Mouse (Mus musculus) spleen, adult 18-20 months (tissue): ENCODE data around the gene Ptger3.

Experiments
- DNase-seq, 2 experiments: peaks; one replicate each; pipeline ENCODE4 v3.0.0; 2022; ENCODE audit warnings: mixed read lengths in 2 of 2

Gene Ptger3

DNA sequence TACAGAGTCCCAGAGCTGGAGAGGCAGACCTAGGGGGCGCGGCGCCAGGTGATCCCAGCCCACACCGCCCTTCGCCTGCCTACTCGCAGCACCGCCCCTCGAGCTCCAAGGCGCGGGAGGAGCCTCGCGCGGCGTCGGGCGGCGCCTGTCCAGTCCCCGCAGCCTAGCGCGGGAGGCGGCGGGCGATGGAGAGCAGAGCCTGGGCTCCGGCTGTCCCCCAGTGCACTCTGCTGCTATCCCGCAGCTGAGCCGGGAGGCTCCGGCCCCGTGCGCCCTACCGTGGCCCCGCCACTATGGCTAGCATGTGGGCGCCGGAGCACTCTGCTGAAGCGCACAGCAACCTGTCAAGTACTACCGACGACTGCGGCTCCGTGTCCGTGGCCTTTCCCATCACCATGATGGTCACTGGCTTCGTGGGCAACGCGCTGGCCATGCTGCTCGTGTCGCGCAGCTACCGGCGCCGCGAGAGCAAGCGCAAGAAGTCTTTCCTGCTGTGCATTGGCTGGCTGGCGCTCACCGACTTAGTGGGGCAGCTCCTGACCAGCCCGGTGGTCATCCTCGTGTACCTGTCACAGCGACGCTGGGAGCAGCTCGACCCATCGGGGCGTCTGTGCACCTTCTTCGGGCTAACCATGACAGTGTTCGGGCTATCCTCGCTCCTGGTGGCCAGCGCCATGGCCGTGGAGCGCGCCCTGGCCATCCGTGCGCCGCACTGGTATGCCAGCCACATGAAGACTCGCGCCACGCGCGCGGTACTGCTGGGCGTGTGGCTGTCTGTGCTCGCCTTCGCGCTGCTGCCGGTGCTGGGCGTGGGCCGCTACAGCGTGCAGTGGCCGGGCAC, at the start of gene Ptger3:
Gene Ptger3, plus strand, starts transcription at position 168 of the 841 bp plus-strand sequence.
- DNase-seq = no peak

DNA sequence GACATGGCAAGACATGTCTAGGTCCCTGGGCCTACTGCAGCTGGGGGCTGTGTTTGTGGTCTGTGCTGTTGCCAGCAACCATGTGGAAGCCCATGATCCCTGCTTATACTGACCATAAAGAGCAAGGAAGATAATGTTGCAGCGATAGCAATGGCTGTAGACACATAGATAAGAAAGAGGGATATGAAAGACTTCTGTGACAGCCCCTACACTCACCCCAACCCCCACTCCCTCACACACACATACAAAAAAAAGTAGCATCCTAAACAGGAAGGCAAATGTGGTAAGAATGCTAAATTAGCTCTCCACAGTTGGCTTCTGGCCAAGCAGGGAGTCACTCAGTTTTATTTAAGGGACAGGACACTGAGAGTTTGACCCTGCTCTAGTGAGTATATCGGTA, 48.7 kb upstream of the Ptger3 start:
- DNase-seq = no peak

DNA sequence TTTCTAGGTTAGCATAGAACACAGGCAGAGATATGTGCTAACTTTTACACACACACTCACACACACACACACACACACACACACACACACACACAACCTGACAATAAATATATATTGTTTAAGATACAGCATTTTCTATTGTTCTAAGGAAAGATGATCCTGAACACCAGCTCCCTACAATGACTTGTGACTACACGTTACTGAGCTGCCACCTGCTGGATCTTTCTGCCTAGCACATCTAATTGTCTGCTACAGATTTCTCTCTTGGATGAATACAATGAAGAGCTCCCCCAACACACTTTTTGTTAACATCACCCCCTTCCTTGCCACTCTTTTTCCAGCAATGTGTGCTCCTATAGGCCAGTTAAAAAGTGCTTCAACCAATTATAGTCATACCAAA, 46.3 kb upstream of the Ptger3 start:
- DNase-seq = no peak

DNA sequence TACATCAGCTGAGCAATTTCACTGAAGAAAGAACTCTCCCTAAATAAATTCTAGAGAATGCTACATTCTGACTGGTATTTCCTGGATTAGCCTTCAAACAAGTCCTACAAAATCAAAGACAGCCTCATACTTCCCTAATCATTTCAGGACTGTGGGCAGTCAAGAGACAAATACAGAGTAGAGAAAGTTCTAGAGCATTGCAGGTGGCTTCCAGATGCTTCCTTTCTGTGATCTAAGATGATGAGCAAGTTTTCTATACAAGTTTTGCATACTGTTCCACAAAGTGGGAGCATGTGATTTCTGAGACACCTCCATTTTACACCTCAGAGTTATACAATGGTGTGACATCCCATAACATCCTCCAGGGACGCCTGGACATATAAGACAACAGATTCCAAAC, 42.9 kb upstream of the Ptger3 start:
- DNase-seq = no peak

DNA sequence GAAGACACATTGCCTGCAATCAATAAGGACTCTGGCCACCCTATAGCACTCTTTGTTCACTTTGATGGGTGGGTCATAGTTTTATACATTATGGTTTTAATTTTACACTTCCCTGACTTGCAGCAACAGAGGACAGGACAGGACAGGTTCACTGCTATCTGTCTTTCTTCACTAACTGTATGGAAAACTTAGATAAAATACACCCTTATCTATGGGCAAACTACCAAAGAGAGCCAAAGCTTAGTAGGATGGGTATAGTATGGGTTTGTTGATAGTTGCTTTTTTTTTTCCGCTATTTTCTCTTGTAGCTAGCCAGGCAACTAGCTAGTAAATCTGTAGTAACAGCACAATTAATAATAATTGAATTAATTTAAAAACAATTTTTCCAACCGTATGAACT, 35.1 kb upstream of the Ptger3 start:
- no peak for DNase-seq

DNA sequence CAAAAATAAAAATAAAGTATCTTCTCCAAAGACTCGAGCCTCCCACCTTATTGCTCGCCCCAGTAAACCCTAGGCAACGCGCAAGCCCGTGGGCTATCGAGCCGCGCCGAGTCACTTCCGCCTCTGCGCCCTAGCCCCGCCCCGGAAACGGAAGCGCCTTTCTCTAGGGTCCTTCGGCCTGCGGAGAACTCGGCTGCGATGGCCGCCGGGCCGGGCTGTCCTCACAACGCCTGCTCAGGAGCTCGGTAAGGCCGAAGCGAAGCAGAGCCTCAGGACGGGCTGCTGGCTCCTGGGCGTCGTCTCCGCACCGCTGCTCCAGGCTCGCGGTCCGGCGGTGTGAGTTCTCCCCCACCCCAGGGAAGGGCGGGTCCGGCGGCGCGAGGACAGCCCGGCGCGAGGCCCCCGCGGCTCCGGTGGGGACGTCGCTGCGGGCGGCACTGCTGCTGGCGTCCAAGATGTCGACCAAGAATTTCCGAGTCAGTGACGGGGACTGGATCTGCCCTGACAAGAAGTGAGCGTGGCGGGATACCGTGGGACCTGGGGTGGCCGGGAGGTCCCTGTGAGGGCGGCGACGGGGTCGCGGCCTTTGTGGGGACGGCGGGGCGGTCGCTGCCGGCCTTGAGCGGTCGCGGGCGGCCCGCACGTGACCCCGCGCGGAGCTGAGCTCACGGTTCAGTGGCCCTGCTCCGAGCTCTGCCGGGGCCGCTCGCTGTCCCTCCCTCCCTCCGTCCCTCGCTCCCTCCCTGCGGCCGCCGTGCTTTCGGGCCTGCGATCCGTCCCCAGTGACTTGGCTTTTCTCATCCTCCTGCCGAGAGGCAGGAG, 32.5 kb upstream of the Ptger3 start, which contains the start of gene Zranb2:
Gene Zranb2, plus strand, starts transcription at position 197 of the 822 bp plus-strand sequence.
- peak; percentile 81 to 92 for DNase-seq

DNA sequence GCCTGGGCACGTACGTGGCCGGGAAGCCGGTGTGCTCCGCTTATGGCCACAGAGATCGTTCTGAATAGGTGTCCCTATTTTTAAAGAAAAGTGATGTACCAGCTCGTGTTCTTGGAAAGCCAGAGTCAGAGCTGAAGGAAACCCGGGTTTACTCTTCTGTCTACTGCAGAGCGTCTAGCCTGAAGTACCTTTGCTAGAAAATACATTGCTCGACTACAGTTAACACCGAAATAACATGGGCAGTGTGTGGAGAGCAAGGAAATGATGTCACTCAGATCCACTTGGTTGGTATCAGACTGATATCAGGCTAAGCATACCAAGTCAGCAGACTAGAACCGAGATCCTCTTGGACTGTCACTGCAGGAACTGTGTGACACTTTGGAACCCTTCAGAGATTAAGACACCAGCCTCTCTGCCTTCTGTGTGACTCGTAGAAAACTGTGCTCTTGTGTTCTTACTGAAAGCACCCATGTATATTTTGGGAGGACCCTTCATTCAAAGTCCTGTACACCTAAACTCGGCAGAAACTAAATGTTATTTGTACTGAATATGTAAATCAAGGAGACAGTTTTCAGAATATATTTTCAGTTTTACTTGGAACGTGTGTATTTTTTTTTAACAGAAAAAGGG, 31.8 kb upstream of the Ptger3 start:
- no peak for DNase-seq

DNA sequence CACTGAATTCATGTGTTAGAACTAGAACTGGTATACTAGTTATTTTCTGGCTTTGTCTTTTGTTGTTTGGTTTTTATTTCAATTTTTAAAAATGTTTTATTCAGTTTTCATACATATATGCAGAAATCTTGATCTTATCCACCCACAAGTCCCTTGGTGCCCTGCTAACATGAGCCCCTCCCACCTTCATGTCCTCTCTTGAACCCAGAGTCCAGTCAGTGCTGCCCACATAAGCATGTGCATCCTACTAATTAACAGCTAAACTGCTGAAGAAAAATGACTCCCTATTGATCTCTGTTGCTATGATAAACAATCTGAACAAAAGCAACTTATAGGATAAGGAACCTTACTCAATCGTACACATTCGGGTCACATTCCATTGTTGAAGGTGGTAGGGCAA, 17.4 kb upstream of the Ptger3 start:
- DNase-seq = no peak

DNA sequence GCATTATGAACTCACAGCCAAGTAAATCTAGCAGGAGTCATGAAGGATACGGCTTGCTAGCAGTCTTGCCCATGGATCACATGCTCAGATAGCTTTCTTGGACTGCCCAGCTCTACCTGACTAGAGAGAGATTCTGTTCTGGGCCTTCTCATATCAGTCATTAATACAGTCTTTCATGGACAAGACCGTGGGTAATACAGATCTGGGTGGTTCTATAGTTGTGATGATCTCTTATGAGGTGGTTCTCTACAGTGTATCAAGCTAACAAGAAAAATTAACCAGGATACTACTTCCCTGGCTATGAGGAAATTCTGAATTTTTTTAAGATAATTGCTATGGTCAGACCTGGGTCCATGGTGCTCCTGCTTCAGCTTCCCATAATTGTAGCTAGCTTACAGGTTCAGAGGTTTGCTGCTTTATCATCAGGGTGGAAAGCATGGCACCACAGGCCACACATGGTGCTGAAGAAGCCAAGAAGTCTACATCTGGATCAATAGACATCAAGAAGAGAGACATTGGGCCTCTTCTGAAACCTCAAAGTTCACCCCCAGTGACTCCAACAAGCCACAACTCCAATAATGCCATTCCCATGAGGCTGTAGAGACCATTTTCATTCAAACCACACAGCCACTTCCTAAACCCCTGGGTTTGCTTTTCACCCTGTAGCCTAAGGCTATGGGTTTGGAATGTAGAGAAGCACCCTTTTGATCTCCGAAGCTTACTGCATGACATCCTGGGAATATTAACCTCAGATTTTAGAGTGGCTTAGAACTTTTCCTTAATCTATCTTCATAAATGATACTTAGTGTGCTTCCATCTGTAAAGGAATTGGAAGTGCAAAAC, 16.7 kb upstream of the Ptger3 start:
- no peak for DNase-seq

DNA sequence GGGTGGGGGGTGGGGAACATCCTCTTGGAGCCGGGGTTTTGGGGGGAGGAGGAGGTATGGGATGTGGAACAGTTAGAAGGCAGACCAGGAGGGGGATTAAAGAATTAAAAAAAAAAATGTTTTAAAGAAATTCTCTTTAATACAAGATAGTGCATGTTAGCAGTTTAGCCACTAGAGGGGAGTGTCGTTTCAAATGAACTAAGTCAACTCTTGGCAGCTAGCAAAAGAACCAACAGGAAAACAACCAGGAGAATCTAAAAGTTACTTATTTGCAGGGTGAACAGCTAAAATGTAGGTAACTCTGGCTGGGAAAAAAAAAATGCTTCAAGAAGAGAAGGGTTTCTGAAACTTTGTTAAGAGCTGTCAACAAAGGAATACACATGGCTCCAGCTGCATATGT, 1.5 kb upstream of the Ptger3 start:
- no peak for DNase-seq

DNA sequence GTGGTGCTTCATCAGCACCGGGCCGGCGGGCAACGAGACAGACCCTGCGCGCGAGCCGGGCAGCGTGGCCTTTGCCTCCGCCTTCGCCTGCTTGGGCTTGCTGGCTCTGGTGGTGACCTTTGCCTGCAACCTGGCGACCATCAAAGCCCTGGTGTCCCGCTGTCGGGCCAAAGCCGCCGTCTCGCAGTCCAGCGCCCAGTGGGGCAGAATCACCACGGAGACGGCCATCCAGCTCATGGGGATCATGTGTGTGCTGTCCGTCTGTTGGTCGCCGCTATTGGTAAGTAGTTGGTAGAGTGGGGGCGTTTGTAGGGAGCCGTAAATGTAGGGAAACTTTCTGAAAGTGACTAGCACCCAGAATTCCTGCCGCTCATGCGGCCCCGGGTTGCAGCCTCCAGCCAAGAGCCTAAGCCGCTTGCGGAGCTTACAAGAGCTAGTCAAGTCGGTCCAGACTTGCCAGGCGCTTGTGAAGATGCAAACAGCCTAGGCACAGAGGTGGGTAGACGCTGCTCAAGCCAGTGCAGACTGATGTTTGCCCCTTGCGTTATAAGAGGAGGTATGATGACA, 957 bp downstream of the Ptger3 start:
- no peak for DNase-seq

DNA sequence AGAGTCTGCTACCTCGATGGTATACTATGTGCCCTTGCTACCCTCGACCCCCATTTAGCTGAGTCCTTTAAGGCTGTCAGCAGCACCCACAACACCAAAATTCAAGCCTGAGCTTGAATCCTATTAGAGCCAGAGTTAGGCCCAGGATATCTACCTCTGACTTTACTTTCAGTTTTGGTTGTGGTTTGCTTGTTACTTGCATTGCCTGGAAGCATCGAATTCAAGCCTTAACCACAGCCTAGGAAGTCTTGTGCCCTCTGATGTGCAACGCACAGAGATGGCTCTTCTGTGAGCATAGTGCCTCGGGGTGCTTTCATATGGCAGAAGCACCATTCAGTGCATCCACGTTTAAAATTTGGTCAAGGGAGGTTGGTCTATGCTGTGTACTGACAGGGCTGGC, 5.3 kb downstream of the Ptger3 start:
- DNase-seq = no peak

DNA sequence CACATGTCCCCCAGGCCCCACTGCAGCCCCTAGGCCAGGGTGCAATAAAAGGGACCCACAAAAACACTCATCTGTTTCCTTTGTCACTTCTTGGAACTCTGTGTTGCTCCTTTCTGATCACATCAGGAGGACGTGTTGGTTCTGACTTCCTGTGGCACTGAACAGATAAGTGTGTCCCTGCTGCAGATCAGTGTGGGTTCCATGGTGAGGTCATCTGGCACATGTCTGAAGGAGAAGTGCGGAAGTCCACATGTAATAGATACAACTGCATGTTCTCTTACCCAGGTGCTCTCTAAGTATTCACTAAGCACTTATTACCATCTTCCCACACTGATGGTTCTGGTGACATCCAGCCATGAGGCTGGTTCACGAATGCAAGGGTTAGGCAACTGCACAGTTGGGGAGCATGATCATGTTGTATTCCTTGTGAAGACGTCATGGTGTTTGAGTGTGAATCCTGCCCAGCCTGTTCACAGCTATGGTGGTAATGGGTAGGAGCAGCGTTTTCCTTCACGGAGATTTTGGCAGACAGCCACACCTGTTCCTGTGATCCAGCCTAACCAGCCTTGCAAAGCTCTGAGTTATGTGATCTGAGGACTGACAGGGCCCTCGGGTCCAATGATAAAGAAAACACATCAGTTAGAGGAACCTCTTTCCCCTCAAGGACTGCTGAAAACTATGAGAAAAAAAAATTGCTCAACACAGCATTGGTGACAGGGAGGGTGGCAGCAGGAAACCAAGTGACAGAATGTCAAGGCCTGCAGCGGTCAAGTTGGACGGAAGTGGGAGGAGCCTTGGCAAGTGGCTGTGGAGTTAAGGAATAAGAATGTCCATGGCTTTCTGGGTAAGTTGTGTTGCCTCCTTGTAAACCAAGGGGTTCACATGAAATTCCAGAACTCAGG, 9.0 kb downstream of the Ptger3 start:
- no peak for DNase-seq

DNA sequence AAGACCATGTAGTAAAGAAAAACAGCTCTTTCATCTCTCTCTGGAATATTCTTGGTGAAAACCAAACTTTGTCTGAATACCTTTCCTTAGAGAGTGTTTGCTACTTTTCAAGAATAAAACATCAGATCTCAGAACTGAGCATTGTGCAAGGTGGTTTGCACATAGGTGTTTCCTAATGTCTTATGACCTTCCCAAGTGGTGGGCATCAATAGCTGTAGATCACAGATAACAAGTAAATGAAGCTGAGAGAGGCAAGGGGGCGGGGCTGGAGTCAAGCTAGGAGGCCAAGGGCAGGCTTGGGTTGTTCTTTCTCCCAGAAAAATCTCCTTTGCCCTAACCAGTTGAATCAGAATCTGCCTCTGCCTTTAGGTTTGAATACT, 9.6 kb downstream of the Ptger3 start:
- DNase-seq = no peak

DNA sequence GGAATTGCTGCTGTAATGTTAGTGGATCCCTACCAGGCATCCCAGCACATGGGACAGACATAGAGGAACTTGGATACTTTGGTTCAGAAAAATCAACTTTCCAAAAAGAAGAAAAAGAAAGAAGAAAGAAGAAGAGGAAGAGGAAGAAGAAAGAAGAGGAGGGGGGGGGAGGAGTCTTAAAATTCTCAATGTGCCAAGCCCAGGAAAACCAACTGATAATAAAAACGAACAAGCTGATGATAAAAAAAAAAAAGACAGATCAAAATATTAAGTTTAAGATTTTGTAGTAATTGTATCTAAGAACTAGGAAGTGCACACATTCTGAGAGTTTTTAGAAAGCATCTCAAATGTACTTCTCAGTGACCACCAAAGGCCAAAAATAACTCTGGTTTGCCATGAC, 10.2 kb downstream of the Ptger3 start:
- DNase-seq = no peak

DNA sequence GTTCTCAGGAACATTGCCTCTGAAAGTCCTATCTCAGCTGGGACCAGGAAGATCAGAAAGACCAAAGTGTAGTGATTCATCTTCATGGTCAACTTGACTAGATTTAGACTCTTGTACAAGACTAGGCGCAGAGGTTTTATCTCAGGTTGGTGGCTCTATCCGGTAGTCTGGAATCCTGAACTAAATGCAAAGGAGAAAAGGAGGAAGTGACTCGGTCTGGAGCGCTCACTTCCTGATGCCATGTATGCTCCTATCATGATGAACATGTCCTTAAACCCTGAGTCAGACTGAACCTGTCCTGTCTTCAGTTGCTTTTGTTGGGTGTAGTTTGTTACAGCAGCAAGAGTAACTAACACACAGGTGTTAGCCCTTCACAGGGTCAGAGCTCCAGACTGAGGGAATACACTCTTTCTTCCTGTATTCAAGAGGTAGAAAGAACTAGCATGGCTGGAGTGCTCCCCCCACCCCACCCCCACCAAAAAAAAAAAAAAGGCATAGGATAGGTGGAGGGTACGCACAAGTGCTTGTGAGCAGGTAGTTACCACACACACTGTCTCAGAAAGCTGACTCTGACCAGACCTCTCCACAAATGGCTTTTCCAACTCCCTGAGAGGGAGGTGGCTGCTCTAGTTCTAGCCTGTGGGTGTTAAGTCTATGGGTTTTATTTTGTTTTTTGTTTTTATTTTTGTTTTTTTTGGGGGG, 11.9 kb downstream of the Ptger3 start:
- no peak for DNase-seq

DNA sequence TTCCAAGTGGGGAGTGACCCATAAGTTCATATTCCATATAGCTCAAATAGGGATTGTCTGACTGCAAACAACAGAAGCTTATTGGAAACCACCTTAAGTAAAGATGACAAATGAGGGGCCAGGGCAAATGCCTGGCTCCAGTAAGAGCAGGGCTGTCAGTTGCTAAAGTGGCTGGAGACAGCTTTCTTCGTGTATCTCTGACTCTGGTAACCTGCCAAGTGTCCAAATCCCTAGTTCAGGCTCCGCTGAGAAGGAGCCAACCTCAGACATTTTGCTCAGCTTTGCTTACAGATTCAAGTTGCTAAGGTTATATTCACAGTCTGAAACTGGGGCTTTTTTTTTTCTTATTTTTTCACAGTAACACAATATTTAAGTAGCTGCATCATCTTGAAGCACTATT, 12.7 kb downstream of the Ptger3 start:
- no peak for DNase-seq

DNA sequence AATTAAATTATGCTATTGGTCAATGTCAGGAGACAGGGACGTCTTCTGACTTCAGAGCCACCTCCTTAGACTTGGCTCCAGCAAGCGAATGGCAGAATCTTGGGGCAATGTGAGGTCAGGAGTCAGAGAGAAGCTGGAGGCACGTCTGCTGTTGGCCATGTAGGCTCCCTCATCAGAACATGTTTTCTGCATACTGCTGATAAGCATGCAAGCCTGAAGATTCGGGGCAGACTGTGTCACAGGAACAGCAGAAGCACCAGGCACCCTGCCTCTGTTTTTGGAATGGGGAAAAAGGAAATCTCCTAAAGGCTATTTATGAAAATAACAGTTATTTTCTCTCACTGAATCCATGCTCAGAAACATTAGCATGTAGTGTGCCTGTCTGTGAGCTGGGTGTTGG, 13.6 kb downstream of the Ptger3 start:
- DNase-seq = no peak

DNA sequence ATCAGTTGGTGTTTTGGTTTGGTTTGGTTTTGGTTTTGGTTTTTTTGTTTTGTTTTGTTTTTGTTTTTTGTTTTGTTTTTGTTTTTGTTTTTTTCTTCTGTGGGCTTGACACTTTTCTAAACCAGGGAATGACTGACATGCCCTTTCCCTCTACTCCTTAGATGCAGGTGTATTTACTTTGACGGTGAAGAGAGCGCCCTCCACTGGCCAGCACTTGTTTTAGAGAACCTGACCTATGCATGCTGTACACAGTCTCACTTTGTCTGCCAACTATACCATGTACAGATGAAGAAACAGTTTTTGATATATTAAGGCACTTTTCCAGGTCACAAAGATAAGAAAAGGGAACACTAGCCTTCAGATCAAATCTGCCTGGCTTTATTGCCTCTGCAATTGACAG, 15.1 kb downstream of the Ptger3 start:
- DNase-seq = no peak

DNA sequence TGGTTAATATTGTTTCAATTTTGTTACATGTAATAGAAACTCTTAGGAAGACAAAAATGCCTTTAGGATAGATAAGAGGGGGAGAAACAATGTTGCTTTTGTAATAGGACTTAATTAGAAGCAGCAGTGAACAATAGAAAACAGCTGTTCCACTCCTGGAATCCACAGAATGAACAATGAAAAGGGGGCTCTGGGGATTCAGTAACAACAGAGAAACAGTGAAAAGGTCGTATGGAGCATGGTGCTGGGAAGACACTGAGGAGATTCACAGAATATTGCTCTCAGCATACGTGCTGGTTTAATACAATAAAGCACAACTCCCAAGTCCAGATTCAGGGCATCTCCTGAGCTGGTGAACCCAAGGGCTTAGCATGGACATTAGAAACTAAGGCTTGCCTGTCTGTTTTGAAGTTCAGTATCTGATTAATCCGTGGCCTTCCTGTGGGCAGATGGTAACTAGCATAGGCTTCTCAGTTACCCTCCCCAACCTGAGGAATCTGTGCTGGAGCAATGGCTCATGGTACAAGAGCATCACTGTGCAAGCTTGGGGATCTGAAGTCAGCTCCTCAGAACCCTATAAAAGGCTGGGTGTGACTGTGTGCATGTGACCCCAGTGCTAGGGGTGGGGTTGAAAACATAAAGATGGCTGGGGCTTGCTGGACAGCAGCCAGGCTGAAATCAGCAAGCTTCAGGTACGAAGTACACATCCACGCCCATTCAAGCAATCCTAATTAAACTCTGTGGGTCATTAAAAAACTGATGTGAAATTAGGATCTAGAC, 16.1 kb downstream of the Ptger3 start:
- no peak for DNase-seq
